Mouse (Mus musculus) mouse embryonic stem cell (cell line): ENCODE measurements around the gene Cyp3a41a.
"Not testable (repeated sequence)": the region's sequence is repeated elsewhere in the genome, so short reads cannot be mapped to it uniquely, and the experiment has no call there.

ENCODE experiments used
- in situ Hi-C, 2 experiments: fragments of 300-500 bp; cut with MboI; formaldehyde crosslinking; loops; 1 replicate in 1 of 2; 3 replicates in 1 of 2; pipeline ENCODE4 v1.14.3; 2019 to 2020; ENCODE audit warnings: low sequenced_read_pairs in 2 of 2, low pct_unique_long_range_greater_than_20kb in 1 of 2, mixed read lengths in 1 of 2; ENCODE audit not compliant: unreplicated experiment in 1 of 2

Gene Cyp3a41a

GRCm38 (mm10) chr5:145720036-145720435 lies at the start of gene Cyp3a41a:
Cyp3a41a (minus strand) TSS chr5:145720136.
- in situ Hi-C loops, result not testable (repeated sequence)

- in situ Hi-C loops, result not testable (repeated sequence)
Measured at GRCm38 (mm10) chr5:145737512-145737911, 17.6 kb upstream of the Cyp3a41a start.

- in situ Hi-C loops, result not testable (repeated sequence)
Measured at GRCm38 (mm10) chr5:145714296-145714695, 5.6 kb downstream of the Cyp3a41a start.

GRCm38 (mm10) chr5:145707372-145707771 lies 12.6 kb downstream of the Cyp3a41a start:
- in situ Hi-C loops, result not testable (repeated sequence)

GRCm38 (mm10) chr5:145662007-145662406 lies 57.9 kb downstream of the Cyp3a41a start:
- in situ Hi-C loops, result no loop called here

- in situ Hi-C loops, result no loop called here
Measured at GRCm38 (mm10) chr5:145647779-145648178, 72.2 kb downstream of the Cyp3a41a start.
